29 mouse cellular contexts compared by ENCODE assay signal in the genomic region with DNA sequence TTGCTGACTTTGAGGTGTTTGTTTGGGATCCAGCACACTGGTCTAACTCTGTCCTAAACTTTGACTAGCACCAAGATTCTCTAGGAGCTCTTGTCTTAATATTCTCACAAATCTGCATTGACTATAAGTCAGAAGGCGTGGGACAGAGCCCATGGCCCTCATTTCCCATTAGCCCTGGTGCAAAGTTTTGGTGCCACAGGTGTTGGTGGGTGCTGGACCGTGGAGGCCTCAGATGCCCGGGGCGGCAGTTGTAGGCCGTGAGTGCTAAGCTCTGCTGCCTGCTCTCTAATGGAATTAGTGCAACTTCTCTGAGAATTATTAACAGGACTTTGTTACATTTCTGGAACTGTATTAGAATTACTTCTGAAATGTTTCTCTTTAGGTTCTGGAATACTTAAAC. TPM values are rescaled to one million over a fixed set of nuclear protein-coding genes. Genes with fewer than 3 reads are reported as not detected.
A peak's percentile ranks its signal among the peaks of the same experiment; 100 is the strongest.
DNase-seq lines count a peak whose midpoint lies in the region; ATAC-seq lines count a peak whose summit lies in the region.
"Had no signal": no experiment of that assay in that cellular context is flagged by ENCODE, and none has a peak within 500 bp of the region (broad histone marks: within the 10 kb centered on the region; RNA-seq: fewer than 3 reads in every experiment).

No protein-coding gene starts in this region.

- ATAC-seq in heart, embryonic 11.5 days (replicated peaks; ENCODE audit: insufficient number of reproducible peaks, low FRiP score, low TSS enrichment), result no peak
- ATAC-seq in kidney, embryonic 15.5 days (replicated peaks; ENCODE audit: low FRiP score), result peak; percentile 81
- ATAC-seq in midbrain, embryonic 16.5 days, result no peak
- ATAC-seq: forebrain, embryonic 16.5 days; hindbrain, embryonic 16.5 days had no signal

- 96% methylated on average over 5 of the region's 5 CpGs for WGBS in heart, embryonic 11.5 days (ENCODE audit: insufficient replicate concordance)
- 69% methylated on average over 5 of the region's 5 CpGs for WGBS in kidney, embryonic 15.5 days
- 95% methylated on average over 5 of the region's 5 CpGs for WGBS in midbrain, embryonic 16.5 days

- peaks cover 6% of the 10 kb centered on the region for H3K36me3 ChIP-seq in heart, embryonic 11.5 days (ENCODE audit: control insufficient read depth, insufficient read depth, low read length)
- H3K36me3 ChIP-seq in kidney, embryonic 15.5 days, result peaks cover 56% of the 10 kb centered on the region
- H3K36me3 ChIP-seq in midbrain, embryonic 16.5 days (ENCODE audit: control insufficient read depth, insufficient read depth, low read length), result no peaks in the 10 kb centered on the region; the same call in 1 of the 2 replicates

- H3K27ac ChIP-seq in heart, embryonic 11.5 days (ENCODE audit: low read depth, low read length), result no peak overlapping the region
- no peak overlapping the region for H3K27ac ChIP-seq in kidney, embryonic 15.5 days
- H3K27ac ChIP-seq in midbrain, embryonic 16.5 days (ENCODE audit: low read length), result no peak overlapping the region
- H3K27ac ChIP-seq: embryonic facial prominence, embryonic 12.5 days; forebrain, embryonic 10.5 days; gastrocnemius, adult 2 months; hindbrain, embryonic 10.5 days; limb, embryonic 12.5 days; liver, embryonic 15.5 days; neural tube, embryonic 13.5 days; stomach, embryonic 15.5 days had no signal

- no peak overlapping the region for H3K4me2 ChIP-seq in heart, embryonic 11.5 days
- no peak overlapping the region for H3K4me2 ChIP-seq in kidney, embryonic 15.5 days
- no peak overlapping the region for H3K4me2 ChIP-seq in midbrain, embryonic 16.5 days (ENCODE audit: low read length)
- H3K4me2 ChIP-seq: embryonic facial prominence, embryonic 12.5 days; limb, embryonic 12.5 days; liver, embryonic 15.5 days; lung, embryonic 14.5 days; neural tube, embryonic 13.5 days; stomach, embryonic 15.5 days had no signal

- H3K27me3 ChIP-seq in heart, embryonic 11.5 days (ENCODE audit: control insufficient read depth, insufficient read depth, low read length), result no peaks in the 10 kb centered on the region
- H3K27me3 ChIP-seq in kidney, embryonic 15.5 days, result no peaks in the 10 kb centered on the region
- H3K27me3 ChIP-seq in midbrain, embryonic 16.5 days (ENCODE audit: control insufficient read depth, insufficient read depth, low read depth, low read length), result no peaks in the 10 kb centered on the region
- H3K27me3 ChIP-seq: CH12.LX; embryonic facial prominence, embryonic 12.5 days; limb, embryonic 12.5 days; liver, embryonic 15.5 days; neural tube, embryonic 13.5 days; stomach, embryonic 15.5 days had no signal

- peak; percentile 84 for DNase-seq in heart, adult 11 months
- peak; percentile 77 to 92 for DNase-seq in kidney, postnatal 25 days
- DNase-seq in spleen, postnatal 4 days (ENCODE audit: low spot score in 2 of 2), result no peak
- DNase-seq in ovary, postnatal 36 days (ENCODE audit: low spot score), result no peak
- DNase-seq: adrenal gland, postnatal 14 days; cerebellum, adult 11-12 months; cerebellum, adult 9-11 months; embryo, embryonic 11 days; gastrocnemius, adult 2 months; gastrocnemius, postnatal 36 days; heart, postnatal 14 days; layer of hippocampus, adult 9-11 months; lung, embryonic 14.5 days; lung, postnatal 14 days; right cerebral cortex, postnatal 14 days; thymus, postnatal 14 days had no signal

- no peaks in the 10 kb centered on the region for H3K9me3 ChIP-seq in heart, embryonic 11.5 days (replicated peaks; ENCODE audit: control insufficient read depth, low read length)
- no peaks in the 10 kb centered on the region for H3K9me3 ChIP-seq in kidney, embryonic 15.5 days (replicated peaks)
- no peaks in the 10 kb centered on the region for H3K9me3 ChIP-seq in midbrain, embryonic 16.5 days (replicated peaks; ENCODE audit: control insufficient read depth, low read length, poor library complexity, severe bottlenecking)
- H3K9me3 ChIP-seq: embryonic facial prominence, embryonic 12.5 days; forebrain, embryonic 10.5 days; hindbrain, embryonic 10.5 days; limb, embryonic 12.5 days; liver, embryonic 15.5 days; neural tube, embryonic 13.5 days; stomach, embryonic 15.5 days had no signal

- H3K4me1 ChIP-seq in heart, embryonic 11.5 days (ENCODE audit: control insufficient read depth, insufficient read depth, low read length), result no peaks in the 10 kb centered on the region
- 0 out of 2 replicates have a peak, but pooled peaks cover 3% of the 10 kb centered on the region for H3K4me1 ChIP-seq in kidney, embryonic 15.5 days
- no peaks in the 10 kb centered on the region for H3K4me1 ChIP-seq in midbrain, embryonic 16.5 days (ENCODE audit: control insufficient read depth, insufficient read depth, low read length)
- H3K4me1 ChIP-seq: embryonic facial prominence, embryonic 12.5 days; forebrain, embryonic 10.5 days; hindbrain, embryonic 10.5 days; limb, embryonic 12.5 days; neural tube, embryonic 13.5 days; stomach, embryonic 15.5 days had no signal

- H3K4me3 ChIP-seq in heart, embryonic 11.5 days (ENCODE audit: low read depth, low read length), result no peak overlapping the region
- H3K4me3 ChIP-seq in kidney, embryonic 15.5 days (replicated peaks), result no peak overlapping the region
- H3K4me3 ChIP-seq in midbrain, embryonic 16.5 days (ENCODE audit: low read depth, low read length), result no peak overlapping the region
- H3K4me3 ChIP-seq: embryonic facial prominence, embryonic 12.5 days; forebrain, embryonic 10.5 days; gastrocnemius, adult 2 months; hindbrain, embryonic 10.5 days; limb, embryonic 12.5 days; liver, embryonic 15.5 days; neural tube, embryonic 13.5 days; stomach, embryonic 15.5 days had no signal

- H3K9ac ChIP-seq in heart, embryonic 11.5 days (ENCODE audit: low read depth, low read length), result no peak overlapping the region
- no peak overlapping the region for H3K9ac ChIP-seq in kidney, embryonic 15.5 days
- H3K9ac ChIP-seq in midbrain, embryonic 16.5 days (ENCODE audit: low read depth, low read length), result no peak overlapping the region
- H3K9ac ChIP-seq: embryonic facial prominence, embryonic 12.5 days; limb, embryonic 12.5 days; liver, embryonic 15.5 days; lung, embryonic 14.5 days; neural tube, embryonic 13.5 days; stomach, embryonic 15.5 days had no signal

RNA-seq across cellular contexts. Expression of gene Minpp1, which starts 12.4 kb away (rescaled TPM):
- polyA plus RNA-seq in heart, embryonic 11.5 days (2014; fragmentation: Nextera tagmentation; extraction: Ambion mirVana), result 74.3 and 77.0 TPM in 2 replicates
- polyA plus RNA-seq in kidney, embryonic 15.5 days (2015; fragmentation: Nextera tagmentation; extraction: Ambion mirVana), result 73.7 and 75.4 TPM in 2 replicates
- 64.4 and 65.4 TPM in 2 replicates for polyA plus RNA-seq in midbrain, embryonic 16.5 days (2015; fragmentation: Nextera tagmentation; extraction: Ambion mirVana)

RNA-seq across cellular contexts. Expression of gene Rpl9-ps6, which starts 31.6 kb away (rescaled TPM):
- 83.5 and 91.5 TPM in 2 replicates for polyA plus RNA-seq in heart, embryonic 11.5 days (2014; fragmentation: Nextera tagmentation; extraction: Ambion mirVana)
- polyA plus RNA-seq in kidney, embryonic 15.5 days (2015; fragmentation: Nextera tagmentation; extraction: Ambion mirVana), result 103 and 128 TPM in 2 replicates
- polyA plus RNA-seq in midbrain, embryonic 16.5 days (2015; fragmentation: Nextera tagmentation; extraction: Ambion mirVana), result 44.7 and 48.2 TPM in 2 replicates

Comparison
In these comparisons a context has a peak if more than half of its experiments do, and no peak if none do; other contexts are left out.
1. DNase-seq: peak in heart, adult 11 months (single experiment) and kidney, postnatal 25 days (2 of 2); none in spleen, postnatal 4 days (0 of 2) and ovary, postnatal 36 days (single experiment).